Mouse (Mus musculus): Measurements from ENCODE around the gene Man2a2. TPM values are rescaled to one million over a fixed set of nuclear protein-coding genes. Genes with fewer than 3 reads are reported as not detected.

The Man2a2 gene
- total RNA-seq, 2 experiments from 2014 or later, result 141 to 168 TPM

- no peak for DNase-seq (ENCODE audit: extremely low spot score in 1 of 2, low spot score in 1 of 2)
Observed at GRCm38 (mm10) chr7:80299568-80299967, 71.6 kb downstream of the Man2a2 start.

Other genes with a start within 250 kb of the Man2a2 start
- gene Sema4b, start 184.5 kb downstream of the Man2a2 start, total RNA-seq (2021), result 10 to 100 TPM; 23.0 to 23.2 TPM
- gene Cib1, start 138.6 kb downstream of the Man2a2 start, total RNA-seq (2021), result 10 to 100 TPM; 23.8 to 25.2 TPM
- gene Gdpgp1, start 138.5 kb downstream of the Man2a2 start, total RNA-seq (2021), result 1 to 10 TPM; 6.1 to 6.9 TPM
- 1 to 10 TPM; 1.8 to 2.0 TPM for gene Ttll13, start 125.0 kb downstream of the Man2a2 start, total RNA-seq (2021)
- 10 to 100 TPM; 40.0 to 44.4 TPM for gene Ngrn, start 110.2 kb downstream of the Man2a2 start, total RNA-seq (2021)
- 10 to 100 TPM; 19.3 to 23.6 TPM for gene Vps33b, start 101.7 kb downstream of the Man2a2 start, total RNA-seq (2021)
- 1 to 10 TPM; 2.2 to 2.7 TPM for gene Prc1, start 76.9 kb downstream of the Man2a2 start, total RNA-seq (2021)
- 10 to 100 TPM; 13.6 to 15.4 TPM for gene Rccd1, start 46.9 kb downstream of the Man2a2 start, total RNA-seq (2021)
- gene Unc45a, start 30.4 kb downstream of the Man2a2 start, total RNA-seq (2021), result 10 to 100 TPM; 34.9 to 41.5 TPM
- gene Hddc3, start 28.3 kb downstream of the Man2a2 start, total RNA-seq (2021), result 10 to 100 TPM; 45.5 to 48.1 TPM
- gene Fes, start 16.6 kb upstream of the Man2a2 start, total RNA-seq (2021), result 1 to 10 TPM; 4.2 to 6.1 TPM
- gene Furin, start 34.1 kb upstream of the Man2a2 start, total RNA-seq (2021), result 10 to 100 TPM; 39.6 to 42.3 TPM
- gene Blm, start 163.7 kb upstream of the Man2a2 start, total RNA-seq (2021), result 1 to 10 TPM; 3.8 to 5.0 TPM